In genomic region chr19:40491442-40491841, GRCm38 (mm10) we compare ENCODE assay signal across 22 mouse cellular contexts. TPM values are rescaled to one million over a fixed set of nuclear protein-coding genes. Genes with fewer than 3 reads are reported as not detected.
A peak's percentile ranks its signal among the peaks of the same experiment; 100 is the strongest.
DNase-seq lines count a peak whose midpoint lies in the region; ATAC-seq and TF ChIP-seq lines count a peak whose summit lies in the region.
"Had no signal": no experiment of that assay in that cellular context is flagged by ENCODE, and none has a peak within 500 bp of the region (broad histone marks: within the 10 kb centered on the region; RNA-seq: fewer than 3 reads in every experiment).

No protein-coding gene starts in this region.

- TF ChIP-seq POLR2A in small intestine, adult 2 months (IDR thresholded peaks at IDR 0.05; ENCODE audit: low read depth, low read length), result no peak

- 89% methylated on average over 2 of the region's 2 CpGs for WGBS in heart, embryonic 11.5 days (ENCODE audit: insufficient replicate concordance)
- WGBS in intestine, embryonic 15.5 days, result 79% methylated on average over 2 of the region's 2 CpGs
- 53% methylated on average over 2 of the region's 2 CpGs for WGBS in small intestine, adult 2 months

- no peak for ATAC-seq in heart, embryonic 11.5 days (replicated peaks; ENCODE audit: insufficient number of reproducible peaks, low FRiP score, low TSS enrichment)
- ATAC-seq in intestine, embryonic 15.5 days, result no peak
- ATAC-seq: forebrain, embryonic 16.5 days; liver, embryonic 12.5 days had no signal

- H3K36me3 ChIP-seq in heart, embryonic 11.5 days (ENCODE audit: control insufficient read depth, insufficient read depth, low read length), result no peaks in the 10 kb centered on the region
- H3K36me3 ChIP-seq in intestine, embryonic 15.5 days, result no peaks in the 10 kb centered on the region
- no peaks in the 10 kb centered on the region for H3K36me3 ChIP-seq in small intestine, adult 2 months (ENCODE audit: control insufficient read depth, insufficient read depth, low read length)
- H3K36me3 ChIP-seq: forebrain, embryonic 10.5 days; hindbrain, embryonic 15.5 days; limb, embryonic 12.5 days; liver, embryonic 12.5 days; neural tube, embryonic 12.5 days had no signal

- no peak overlapping the region for H3K4me3 ChIP-seq in heart, embryonic 11.5 days (ENCODE audit: low read depth, low read length)
- no peak overlapping the region for H3K4me3 ChIP-seq in intestine, embryonic 15.5 days (replicated peaks)
- H3K4me3 ChIP-seq in small intestine, adult 2 months (ENCODE audit: low read depth, low read length), result no peak overlapping the region
- H3K4me3 ChIP-seq: forebrain, embryonic 10.5 days; heart, embryonic 10.5 days; hindbrain, embryonic 15.5 days; limb, embryonic 12.5 days; liver, embryonic 12.5 days; megakaryocyte, embryonic 14.5 days; neural tube, embryonic 12.5 days had no signal

- no peak for DNase-seq in heart, postnatal 36 days
- DNase-seq in kidney, adult 9 months, result peak; percentile 79
- DNase-seq in kidney, postnatal 10 days, result no peak
- no peak for DNase-seq in left cerebral cortex, postnatal 4 days
- DNase-seq: cerebellum, adult 11-12 months; cerebellum, postnatal 10 days; gastrocnemius, postnatal 25 days; midbrain, embryonic 14.5 days; right cerebral cortex, postnatal 14 days; spleen, adult 18-20 months had no signal

- H3K9me3 ChIP-seq in heart, embryonic 11.5 days (replicated peaks; ENCODE audit: control insufficient read depth, low read length), result no peaks in the 10 kb centered on the region
- H3K9me3 ChIP-seq in intestine, embryonic 15.5 days, result no peaks in the 10 kb centered on the region
- H3K9me3 ChIP-seq: forebrain, embryonic 10.5 days; heart, embryonic 10.5 days; hindbrain, embryonic 15.5 days; limb, embryonic 12.5 days; liver, embryonic 12.5 days; megakaryocyte, embryonic 14.5 days; neural tube, embryonic 12.5 days had no signal

- H3K4me1 ChIP-seq in heart, embryonic 11.5 days (ENCODE audit: control insufficient read depth, insufficient read depth, low read length), result peaks cover 68% of the 10 kb centered on the region
- H3K4me1 ChIP-seq in intestine, embryonic 15.5 days (replicated peaks), result peaks cover 44% of the 10 kb centered on the region
- peaks cover 50% of the 10 kb centered on the region for H3K4me1 ChIP-seq in small intestine, adult 2 months (ENCODE audit: control insufficient read depth, insufficient read depth, insufficient read length, low read length)

- no peaks in the 10 kb centered on the region for H3K27me3 ChIP-seq in heart, embryonic 11.5 days (ENCODE audit: control insufficient read depth, insufficient read depth, low read length)
- H3K27me3 ChIP-seq in intestine, embryonic 15.5 days (replicated peaks), result no peaks in the 10 kb centered on the region
- no peaks in the 10 kb centered on the region for H3K27me3 ChIP-seq in small intestine, adult 2 months (ENCODE audit: control insufficient read depth, insufficient read depth, low read length)
- H3K27me3 ChIP-seq: hindbrain, embryonic 15.5 days; limb, embryonic 12.5 days; liver, embryonic 12.5 days; neural tube, embryonic 12.5 days had no signal

- no peak overlapping the region for H3K4me2 ChIP-seq in heart, embryonic 11.5 days
- no peak overlapping the region for H3K4me2 ChIP-seq in intestine, embryonic 15.5 days (replicated peaks)
- H3K4me2 ChIP-seq: hindbrain, embryonic 15.5 days; limb, embryonic 12.5 days; liver, embryonic 12.5 days; lung, embryonic 14.5 days; neural tube, embryonic 12.5 days had no signal

- TF ChIP-seq CTCF in small intestine, adult 2 months (IDR thresholded peaks at IDR 0.05; ENCODE audit: extremely low read depth, insufficient read length, insufficient replicate concordance, low read depth, low read length), result no peak

- intact Hi-C loops in heart, postnatal 36 days (cut with DNase I), result loop anchor here (5.0 kb wide), 1 partner anchor 99 kb away; no protein-coding TSS in a partner anchor
- intact Hi-C loops in left cerebral cortex, postnatal 4 days (cut with DNase I), result no loop called here

- H3K9ac ChIP-seq in heart, embryonic 11.5 days (ENCODE audit: low read depth, low read length), result no peak overlapping the region
- H3K9ac ChIP-seq in intestine, embryonic 15.5 days, result no peak overlapping the region
- H3K9ac ChIP-seq: hindbrain, embryonic 15.5 days; limb, embryonic 12.5 days; liver, embryonic 12.5 days; lung, embryonic 14.5 days; neural tube, embryonic 12.5 days had no signal

- H3K27ac ChIP-seq in heart, embryonic 11.5 days (ENCODE audit: low read depth, low read length), result peak overlapping the region; percentile 15; the same call in 1 of the 2 replicates
- 0 out of 2 replicates have a peak overlapping the region, but pooled peaks have one; percentile 7 for H3K27ac ChIP-seq in intestine, embryonic 15.5 days
- peak overlapping the region; percentile 94 for H3K27ac ChIP-seq in small intestine, adult 2 months (ENCODE audit: insufficient read depth, low read depth, low read length)
- H3K27ac ChIP-seq: limb, embryonic 12.5 days; liver, embryonic 12.5 days; neural tube, embryonic 12.5 days had no signal

RNA-seq across cellular contexts. Expression of gene Sorbs1, which starts 22.1 kb away (rescaled TPM):
- polyA plus RNA-seq in heart, embryonic 11.5 days (2014; fragmentation: Nextera tagmentation; extraction: Ambion mirVana), result 90.6 and 93.6 TPM in 2 replicates
- 100 to 1,000 TPM; 766 to 844 TPM for total RNA-seq in heart, postnatal 36 days (2021)
- polyA plus RNA-seq in intestine, embryonic 15.5 days (2015; fragmentation: Nextera tagmentation; extraction: Ambion mirVana), result 72.1 and 76.3 TPM in 2 replicates
- polyA plus RNA-seq in small intestine, adult 2 months (2012; rRNA removed), result 8.8 and 13.2 TPM in 2 replicates
- total RNA-seq in left cerebral cortex, postnatal 4 days (2021), result 100 to 1,000 TPM; 141 to 154 TPM

Comparison
In these comparisons a context has a peak if more than half of its experiments do, and no peak if none do; other contexts are left out.
1. H3K27ac ChIP-seq: peak in every context shown above with its lines; median percentile 94 in small intestine, adult 2 months; 15 in heart, embryonic 11.5 days; 7 in intestine, embryonic 15.5 days.